Mouse (Mus musculus): ENCODE results near the gene Sec31a. TPM values are rescaled to one million over a fixed set of nuclear protein-coding genes. Genes with fewer than 3 reads are reported as not detected.
A peak's percentile ranks its signal among the peaks of the same experiment; 100 is the strongest.

The Sec31a gene
- polyA plus RNA-seq, 1 experiment from 2014 or later, result 54.7 TPM

GRCm38 (mm10) chr5:100393681-100394080 lies 22.4 kb downstream of the Sec31a start:
- 76% methylated on average over 3 of the region's 3 CpGs for WGBS (ENCODE audit: insufficient replicate concordance)
- Histone ChIP-seq H3K27ac (ENCODE audit: low read depth) (no peak overlapping the region), H3K4me2 (ENCODE audit: low read depth, low read length) (no peak overlapping the region), H3K36me3 (replicated peaks; ENCODE audit: insufficient read depth, low read length) (peaks cover 78% of the 10 kb centered on the region), H3K9me3 (ENCODE audit: low read length) (no peaks in the 10 kb centered on the region), H3K4me1 (ENCODE audit: insufficient read depth) (no peaks in the 10 kb centered on the region), H3K4me3 (ENCODE audit: low read depth, low read length) (no peak overlapping the region), H3K9ac (replicated peaks) (no peak overlapping the region), H3K27me3 (ENCODE audit: insufficient read depth, low read length) (no peaks in the 10 kb centered on the region)
- ATAC-seq (no peak), DNase-seq (no peak)
- TF ChIP-seq EP300 (IDR thresholded peaks at IDR 0.05; ENCODE audit: low read depth) (no peak), CTCF (IDR thresholded peaks at IDR 0.05; ENCODE audit: low read depth) (no peak; the same call in 1 of the 2 replicates)

- H3K4me1 ChIP-seq (ENCODE audit: insufficient read depth), result no peaks in the 10 kb centered on the region
- ATAC-seq (no peak), DNase-seq (no peak)
- H3K27me3 ChIP-seq (ENCODE audit: insufficient read depth, low read length), result no peaks in the 10 kb centered on the region
- H3K27ac ChIP-seq (ENCODE audit: low read depth), result no peak overlapping the region
- TF ChIP-seq CTCF (IDR thresholded peaks at IDR 0.05; ENCODE audit: low read depth) (no peak), EP300 (IDR thresholded peaks at IDR 0.05; ENCODE audit: low read depth) (no peak)
- no peak overlapping the region for H3K9ac ChIP-seq (replicated peaks)
- no peaks in the 10 kb centered on the region for H3K9me3 ChIP-seq (ENCODE audit: low read length)
- peaks cover 74% of the 10 kb centered on the region for H3K36me3 ChIP-seq (replicated peaks; ENCODE audit: insufficient read depth, low read length)
- H3K4me2 ChIP-seq (ENCODE audit: low read depth, low read length), result no peak overlapping the region
- WGBS (ENCODE audit: insufficient replicate concordance), result 90% methylated on average over 20 of the region's 20 CpGs
- H3K4me3 ChIP-seq (ENCODE audit: low read depth, low read length), result no peak overlapping the region
Observed at GRCm38 (mm10) chr5:100392436-100392955, 23.5 kb downstream of the Sec31a start.

GRCm38 (mm10) chr5:100383782-100384510 lies 32.1 kb downstream of the Sec31a start:
- ATAC-seq, result no peak
- 89% methylated on average over 18 of the region's 18 CpGs for WGBS (ENCODE audit: insufficient replicate concordance)

GRCm38 (mm10) chr5:100381094-100381493 lies 34.9 kb downstream of the Sec31a start:
- WGBS (ENCODE audit: insufficient replicate concordance), result 92% methylated on average over 7 of the region's 7 CpGs

More at GRCm38 (mm10) chr5:100383782-100384510, 32.1 kb downstream of the Sec31a start:
- no peak overlapping the region for H3K9ac ChIP-seq (replicated peaks)
- H3K36me3 ChIP-seq (replicated peaks; ENCODE audit: insufficient read depth, low read length), result peaks cover 68% of the 10 kb centered on the region
- no peak for DNase-seq
- no peak for TF ChIP-seq CTCF (IDR thresholded peaks at IDR 0.05; ENCODE audit: low read depth)
- no peak for TF ChIP-seq EP300 (IDR thresholded peaks at IDR 0.05; ENCODE audit: low read depth)
- H3K27ac ChIP-seq (ENCODE audit: low read depth), result no peak overlapping the region
- H3K4me2 ChIP-seq (ENCODE audit: low read depth, low read length), result no peak overlapping the region
- 0 out of 2 replicates have a peak, but pooled peaks cover 2% of the 10 kb centered on the region for H3K4me1 ChIP-seq (ENCODE audit: insufficient read depth)
- no peaks in the 10 kb centered on the region for H3K27me3 ChIP-seq (ENCODE audit: insufficient read depth, low read length)
- H3K4me3 ChIP-seq (ENCODE audit: low read depth, low read length), result no peak overlapping the region
- no peaks in the 10 kb centered on the region for H3K9me3 ChIP-seq (ENCODE audit: low read length)

GRCm38 (mm10) chr5:100380277-100380676 lies 35.8 kb downstream of the Sec31a start:
- peak overlapping the region; percentile 80 for H3K27ac ChIP-seq (ENCODE audit: low read depth)
- DNase-seq, result peak; percentile 33
- 71% methylated on average over 5 of the region's 5 CpGs for WGBS (ENCODE audit: insufficient replicate concordance)
- H3K4me2 ChIP-seq (ENCODE audit: low read depth, low read length), result no peak overlapping the region
- 0 out of 2 replicates have a peak, but pooled peaks cover 2% of the 10 kb centered on the region for H3K4me1 ChIP-seq (ENCODE audit: insufficient read depth)
- no peak overlapping the region for H3K9ac ChIP-seq (replicated peaks)
- peaks cover 70% of the 10 kb centered on the region for H3K36me3 ChIP-seq (replicated peaks; ENCODE audit: insufficient read depth, low read length)
- no peak for TF ChIP-seq CTCF (IDR thresholded peaks at IDR 0.05; ENCODE audit: low read depth)
- no peak for TF ChIP-seq EP300 (IDR thresholded peaks at IDR 0.05; ENCODE audit: low read depth)
- H3K9me3 ChIP-seq (ENCODE audit: low read length), result no peaks in the 10 kb centered on the region
- no peaks in the 10 kb centered on the region for H3K27me3 ChIP-seq (ENCODE audit: insufficient read depth, low read length)
- H3K4me3 ChIP-seq (ENCODE audit: low read depth, low read length), result no peak overlapping the region
- peak; percentile 79 for ATAC-seq

More at GRCm38 (mm10) chr5:100381094-100381493, 34.9 kb downstream of the Sec31a start:
- no peaks in the 10 kb centered on the region for H3K9me3 ChIP-seq (ENCODE audit: low read length)
- H3K27ac ChIP-seq (ENCODE audit: low read depth), result peak overlapping the region; percentile 80
- ATAC-seq (no peak), DNase-seq (no peak)
- H3K4me2 ChIP-seq (ENCODE audit: low read depth, low read length), result no peak overlapping the region
- no peaks in the 10 kb centered on the region for H3K27me3 ChIP-seq (ENCODE audit: insufficient read depth, low read length)
- H3K4me3 ChIP-seq (ENCODE audit: low read depth, low read length), result no peak overlapping the region
- peaks cover 70% of the 10 kb centered on the region for H3K36me3 ChIP-seq (replicated peaks; ENCODE audit: insufficient read depth, low read length)
- 0 out of 2 replicates have a peak, but pooled peaks cover 2% of the 10 kb centered on the region for H3K4me1 ChIP-seq (ENCODE audit: insufficient read depth)
- no peak overlapping the region for H3K9ac ChIP-seq (replicated peaks)
- no peak for TF ChIP-seq EP300 (IDR thresholded peaks at IDR 0.05; ENCODE audit: low read depth)
- TF ChIP-seq CTCF (IDR thresholded peaks at IDR 0.05; ENCODE audit: low read depth), result no peak

- H3K4me3 ChIP-seq (ENCODE audit: low read depth, low read length), result no peak overlapping the region
- H3K9me3 ChIP-seq (ENCODE audit: low read length), result no peaks in the 10 kb centered on the region
- peaks cover 70% of the 10 kb centered on the region for H3K36me3 ChIP-seq (replicated peaks; ENCODE audit: insufficient read depth, low read length)
- no peak overlapping the region for H3K9ac ChIP-seq (replicated peaks)
- DNase-seq (no peak), ATAC-seq (no peak)
- TF ChIP-seq CTCF (IDR thresholded peaks at IDR 0.05; ENCODE audit: low read depth), result no peak
- no peak for TF ChIP-seq EP300 (IDR thresholded peaks at IDR 0.05; ENCODE audit: low read depth)
- no peaks in the 10 kb centered on the region for H3K27me3 ChIP-seq (ENCODE audit: insufficient read depth, low read length)
- 82% methylated on average over 2 of the region's 2 CpGs for WGBS (ENCODE audit: insufficient replicate concordance)
- H3K27ac ChIP-seq (ENCODE audit: low read depth), result no peak overlapping the region
- 0 out of 2 replicates have a peak, but pooled peaks cover 2% of the 10 kb centered on the region for H3K4me1 ChIP-seq (ENCODE audit: insufficient read depth)
- H3K4me2 ChIP-seq (ENCODE audit: low read depth, low read length), result no peak overlapping the region
Observed at GRCm38 (mm10) chr5:100378981-100379380, 37.1 kb downstream of the Sec31a start.

Measured in liver, postnatal 0 days (tissue).